Mouse (Mus musculus): Measurements from ENCODE around the gene Srpr.

DNA sequence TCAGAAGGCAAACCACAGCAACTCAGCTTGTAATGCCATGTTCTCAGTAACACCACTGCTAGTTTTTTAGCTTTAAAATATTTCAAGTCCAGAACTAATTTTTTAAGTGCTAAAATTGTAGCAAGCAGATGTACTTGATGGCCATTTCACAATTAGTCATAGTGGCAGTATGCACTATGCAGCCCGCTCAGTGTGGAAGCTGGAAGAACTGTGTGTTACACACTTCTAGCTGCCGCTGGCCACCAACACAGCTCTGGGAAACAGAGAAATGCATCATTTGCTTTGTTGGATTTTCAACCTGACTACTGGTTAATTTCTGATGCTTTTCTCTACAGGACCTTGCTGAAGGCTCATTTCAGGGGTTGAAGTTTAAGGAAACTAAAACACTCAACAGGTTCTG, 47.4 kb downstream of the Srpr start:
- no peak for TF ChIP-seq GATA1 (IDR thresholded peaks at IDR 0.05; ENCODE audit: borderline replicate concordance, low read length)
- TF ChIP-seq FLI1 (IDR thresholded peaks at IDR 0.05; ENCODE audit: low read length), result no peak

Data from megakaryocyte, embryonic 14.5 days (primary cell).